Mouse (Mus musculus) forebrain, embryonic 10.5 days (tissue): ENCODE measurements around the gene Antxr2. TPM values are rescaled to one million over a fixed set of nuclear protein-coding genes. Genes with fewer than 3 reads are reported as not detected.

Experiments
- DNase-seq: peaks from one replicate; pipeline ENCODE4 v3.0.0-alpha.2; 2017; ENCODE audit warnings: low spot score; ENCODE audit errors: extremely low spot score
- H3K27ac ChIP-seq: fragments of 300-500 bp; sonication (generic); 2 replicates; pipeline ENCODE4 v1.5.1; 2016; ENCODE audit warnings: mild to moderate bottlenecking
- H3K27me3 ChIP-seq: fragments of 300-500 bp; sonication (generic); 2 replicates; pipeline ENCODE4 v1.6.1; 2016; ENCODE audit warnings: mild to moderate bottlenecking; ENCODE audit not compliant: poor library complexity, severe bottlenecking
- H3K36me3 ChIP-seq: fragments of 300-500 bp; sonication (generic); replicated peaks from 2 replicates; pipeline ENCODE4 v1.6.1; 2016; ENCODE audit warnings: mild to moderate bottlenecking, moderate library complexity
- H3K4me1 ChIP-seq: fragments of 300-500 bp; sonication (generic); 2 replicates; pipeline ENCODE4 v1.6.1; 2016
- H3K4me3 ChIP-seq: fragments of 300-500 bp; sonication (generic); 2 replicates; pipeline ENCODE4 v1.5.1; 2016; ENCODE audit warnings: mild to moderate bottlenecking, moderate library complexity
- H3K9me3 ChIP-seq: fragments of 300-500 bp; sonication (generic); 2 replicates; pipeline ENCODE4 v1.6.1; 2016; ENCODE audit warnings: mild to moderate bottlenecking, moderate library complexity
- WGBS: fragments of 180-500 bp; shearing (Covaris S2); methylation state at CpG from one replicate; pipeline ENCODE4 v1.1.7; 2016; 5-methylcytosine and 5-hydroxymethylcytosine counted together
- polyA plus RNA-seq: library from polyadenylated mRNA; unstranded; fragments of >200 nt; fragmentation: Nextera tagmentation; extraction: Ambion mirVana; gene quantifications from 2 replicates; pipeline ENCODE4 v1.2.1, GENCODE M21; 2016

The Antxr2 gene
- polyA plus RNA-seq, 1 experiment from 2014 or later, result 10.4 TPM

DNA sequence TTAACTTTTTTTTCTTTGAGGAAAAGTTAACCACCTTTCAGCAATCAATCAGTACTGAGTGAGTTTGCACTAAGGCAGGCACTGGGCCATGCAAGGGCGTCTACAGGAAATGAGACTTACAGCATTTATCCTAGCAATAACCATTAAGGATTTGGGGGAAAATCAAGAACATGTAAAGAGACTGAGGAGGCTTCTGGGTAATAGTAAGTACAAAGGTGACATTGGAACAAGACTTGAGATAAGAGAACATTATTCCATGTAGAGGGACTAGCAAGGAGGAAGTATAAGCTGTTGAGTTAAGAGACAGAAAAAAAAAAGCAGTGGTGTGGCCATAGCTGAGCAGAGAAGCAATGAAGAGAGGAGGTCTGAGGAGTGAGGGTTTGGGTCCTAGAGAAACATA lies 57.5 kb downstream of the Antxr2 start:
- DNase-seq, result no peak
- no peak overlapping the region for H3K4me3 ChIP-seq
- WGBS, result 85% methylated on average over 1 of the region's 1 CpGs
- no peaks in the 10 kb centered on the region for H3K27me3 ChIP-seq
- no peak overlapping the region for H3K27ac ChIP-seq
- peaks cover 7% of the 10 kb centered on the region; the same call in 1 of the 2 replicates for H3K36me3 ChIP-seq
- H3K9me3 ChIP-seq, result no peaks in the 10 kb centered on the region
- H3K4me1 ChIP-seq, result no peaks in the 10 kb centered on the region

DNA sequence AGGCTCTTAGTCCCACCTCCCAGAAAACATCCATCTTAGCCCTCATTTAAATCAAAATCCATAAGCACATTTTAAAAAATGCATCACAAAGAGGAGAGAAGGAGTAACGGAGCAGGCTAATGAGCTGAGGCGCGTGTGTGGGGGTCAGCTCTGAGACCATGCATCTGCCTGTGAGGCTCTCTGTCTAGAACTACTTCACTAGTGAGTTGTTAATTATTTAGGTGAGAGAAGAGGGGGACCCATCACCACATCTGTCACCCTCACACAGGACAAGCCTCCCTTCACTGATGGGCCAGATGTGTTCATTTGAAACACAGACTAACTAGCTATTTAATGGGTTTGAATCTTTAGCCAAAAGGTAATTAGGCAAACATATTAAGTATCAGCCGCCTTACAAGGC lies 58.8 kb downstream of the Antxr2 start:
- H3K27me3 ChIP-seq, result no peaks in the 10 kb centered on the region
- H3K4me3 ChIP-seq, result no peak overlapping the region
- no peak overlapping the region for H3K27ac ChIP-seq
- H3K36me3 ChIP-seq, result peaks cover 7% of the 10 kb centered on the region; the same call in 1 of the 2 replicates
- 73% methylated on average over 4 of the region's 4 CpGs for WGBS
- no peak for DNase-seq
- no peaks in the 10 kb centered on the region for H3K9me3 ChIP-seq
- H3K4me1 ChIP-seq, result no peaks in the 10 kb centered on the region

DNA sequence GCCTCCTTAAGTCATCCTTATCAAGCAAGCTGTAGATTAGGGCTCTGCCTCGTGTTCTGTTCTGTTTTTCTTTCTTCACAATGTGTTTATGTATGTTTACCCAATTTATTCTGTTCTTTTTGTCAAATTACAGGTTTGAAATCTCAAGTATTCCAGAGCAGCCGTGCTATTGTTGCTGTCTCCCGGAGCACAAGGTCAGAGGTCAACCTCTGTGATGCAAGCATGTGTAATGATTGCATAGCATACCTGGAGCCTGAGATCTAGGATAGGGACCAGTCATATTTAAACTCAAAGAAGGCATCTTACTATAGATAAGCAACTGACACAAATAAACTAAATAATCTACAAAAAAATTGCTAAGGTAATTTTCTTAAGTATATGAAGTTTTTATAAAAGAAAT lies 59.6 kb downstream of the Antxr2 start:
- WGBS, result 67% methylated on average over 3 of the region's 3 CpGs
- Histone ChIP-seq H3K27ac (no peak overlapping the region), H3K27me3 (no peaks in the 10 kb centered on the region), H3K4me3 (no peak overlapping the region), H3K36me3 (peaks cover 7% of the 10 kb centered on the region; the same call in 1 of the 2 replicates), H3K4me1 (no peaks in the 10 kb centered on the region), H3K9me3 (no peaks in the 10 kb centered on the region)
- no peak for DNase-seq

- no peaks in the 10 kb centered on the region for H3K9me3 ChIP-seq
- no peaks in the 10 kb centered on the region for H3K27me3 ChIP-seq
- H3K27ac ChIP-seq, result no peak overlapping the region
- H3K36me3 ChIP-seq, result peaks cover 7% of the 10 kb centered on the region
- 90% methylated on average over 5 of the region's 5 CpGs for WGBS
- H3K4me1 ChIP-seq, result no peaks in the 10 kb centered on the region
- no peak overlapping the region for H3K4me3 ChIP-seq
- no peak for DNase-seq
Observed at GRCm38 (mm10) chr5:97967044-97967443, 63.8 kb downstream of the Antxr2 start.

DNA sequence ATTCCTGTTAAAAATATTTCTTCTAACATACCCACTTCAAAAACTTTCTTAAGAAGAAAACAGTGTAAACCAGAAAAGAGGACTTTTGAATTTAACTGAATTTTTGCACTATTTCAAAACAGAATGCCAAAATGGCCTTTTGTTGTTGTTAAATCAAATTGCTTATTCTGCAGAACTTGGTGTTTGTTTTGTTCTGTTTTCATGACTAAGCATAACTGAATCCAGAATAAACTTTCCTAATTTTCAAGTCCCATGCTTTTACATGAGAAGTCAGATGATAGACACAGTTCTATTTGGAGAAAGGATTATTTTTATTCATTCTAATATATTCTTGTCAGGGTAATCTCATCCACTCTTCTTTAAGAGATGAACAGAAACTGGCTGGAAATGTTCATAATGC lies 64.7 kb downstream of the Antxr2 start:
- H3K27me3 ChIP-seq, result no peaks in the 10 kb centered on the region
- no peak overlapping the region for H3K4me3 ChIP-seq
- no peaks in the 10 kb centered on the region for H3K4me1 ChIP-seq
- no peak overlapping the region for H3K27ac ChIP-seq
- H3K9me3 ChIP-seq, result no peaks in the 10 kb centered on the region
- H3K36me3 ChIP-seq, result peaks cover 7% of the 10 kb centered on the region
- no peak for DNase-seq

- no peak for DNase-seq
- WGBS, result 77% methylated on average over 2 of the region's 2 CpGs
- H3K9me3 ChIP-seq, result no peaks in the 10 kb centered on the region
Observed at GRCm38 (mm10) chr5:97964444-97964843, 66.4 kb downstream of the Antxr2 start.

DNA sequence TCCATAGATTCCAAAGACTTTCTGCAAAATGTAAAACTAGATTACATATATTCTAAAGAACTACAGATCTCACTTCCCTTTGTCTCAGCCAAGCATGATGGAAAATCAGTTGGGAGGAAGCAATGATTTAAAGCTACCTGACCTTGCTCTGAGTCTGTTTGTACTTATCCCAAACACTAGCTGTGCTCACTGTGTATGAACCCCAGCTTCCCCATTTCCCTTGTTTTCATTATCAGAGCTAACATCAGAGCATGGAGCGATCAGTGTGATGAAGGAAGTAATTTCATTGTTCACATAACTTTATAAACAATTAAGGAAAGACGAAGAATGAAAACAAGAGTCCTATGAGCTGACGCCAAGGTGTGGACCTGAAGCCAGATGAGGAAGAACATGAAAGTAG lies 68.3 kb downstream of the Antxr2 start:
- peaks cover 33% of the 10 kb centered on the region for H3K36me3 ChIP-seq
- DNase-seq, result no peak
- H3K27ac ChIP-seq, result no peak overlapping the region
- H3K9me3 ChIP-seq, result no peaks in the 10 kb centered on the region
- WGBS, result 94% methylated on average over 3 of the region's 3 CpGs
- no peaks in the 10 kb centered on the region for H3K4me1 ChIP-seq
- no peaks in the 10 kb centered on the region for H3K27me3 ChIP-seq
- H3K4me3 ChIP-seq, result no peak overlapping the region

More at GRCm38 (mm10) chr5:97964444-97964843, 66.4 kb downstream of the Antxr2 start:
- Histone ChIP-seq H3K27ac (no peak overlapping the region), H3K27me3 (no peaks in the 10 kb centered on the region), H3K4me3 (no peak overlapping the region), H3K4me1 (no peaks in the 10 kb centered on the region), H3K36me3 (peaks cover 19% of the 10 kb centered on the region)

DNA sequence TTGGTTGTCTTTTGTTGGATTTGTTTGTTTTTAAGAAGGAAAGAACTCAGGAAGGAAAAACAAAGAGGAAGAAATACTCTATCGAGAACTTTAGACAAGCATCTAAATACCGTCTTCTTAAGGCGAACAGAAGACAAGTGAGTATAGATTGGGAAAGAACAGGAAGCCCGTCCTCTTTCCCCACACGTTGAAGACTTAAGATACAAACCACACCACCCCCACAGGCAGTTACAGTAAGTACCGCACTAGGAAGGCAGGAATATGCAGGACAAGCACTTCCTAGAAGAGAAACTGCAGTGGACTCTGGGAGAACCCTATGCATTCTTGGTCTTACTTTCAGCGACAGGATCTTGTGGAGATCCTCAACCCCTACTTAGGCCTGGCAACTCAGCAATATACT lies 69.1 kb downstream of the Antxr2 start:
- 86% methylated on average over 7 of the region's 7 CpGs for WGBS
- Histone ChIP-seq H3K27me3 (no peaks in the 10 kb centered on the region), H3K4me1 (no peaks in the 10 kb centered on the region), H3K4me3 (no peak overlapping the region), H3K27ac (no peak overlapping the region), H3K9me3 (no peaks in the 10 kb centered on the region), H3K36me3 (peaks cover 35% of the 10 kb centered on the region)
- no peak for DNase-seq

- no peak for DNase-seq
- WGBS, result 75% methylated on average over 2 of the region's 2 CpGs
- H3K9me3 ChIP-seq, result no peaks in the 10 kb centered on the region
- H3K4me3 ChIP-seq, result no peak overlapping the region
- no peaks in the 10 kb centered on the region for H3K27me3 ChIP-seq
- peaks cover 35% of the 10 kb centered on the region for H3K36me3 ChIP-seq
- no peak overlapping the region for H3K27ac ChIP-seq
- H3K4me1 ChIP-seq, result no peaks in the 10 kb centered on the region
Observed at GRCm38 (mm10) chr5:97959651-97960050, 71.2 kb downstream of the Antxr2 start.

- no peaks in the 10 kb centered on the region for H3K4me1 ChIP-seq
- H3K9me3 ChIP-seq, result no peaks in the 10 kb centered on the region
- DNase-seq, result no peak
- H3K27me3 ChIP-seq, result no peaks in the 10 kb centered on the region
- WGBS, result 87% methylated on average over 3 of the region's 3 CpGs
- H3K27ac ChIP-seq, result no peak overlapping the region
- no peak overlapping the region for H3K4me3 ChIP-seq
- peaks cover 35% of the 10 kb centered on the region for H3K36me3 ChIP-seq
Observed at GRCm38 (mm10) chr5:97959010-97959409, 71.8 kb downstream of the Antxr2 start.

DNA sequence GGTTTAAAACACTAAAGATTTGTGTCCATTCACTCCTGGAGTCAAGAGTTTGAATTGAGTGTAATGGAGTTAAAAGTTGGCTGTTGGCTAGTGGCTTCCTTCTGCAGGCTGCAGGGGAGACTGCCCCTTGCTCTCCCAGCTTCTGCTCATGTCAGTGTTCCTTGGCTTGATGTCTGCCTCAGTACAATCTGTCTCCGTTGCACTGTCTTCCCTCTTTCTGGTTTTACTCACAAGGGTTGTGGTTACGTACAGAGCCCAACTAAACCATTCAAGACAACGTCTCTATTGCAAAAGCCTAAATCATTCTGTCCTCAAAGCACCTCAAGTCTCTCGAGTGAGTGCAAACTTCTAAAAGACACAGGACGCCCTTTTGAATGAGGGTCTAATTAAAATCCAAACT lies 73.3 kb downstream of the Antxr2 start:
- H3K36me3 ChIP-seq, result peaks cover 28% of the 10 kb centered on the region
- no peaks in the 10 kb centered on the region for H3K9me3 ChIP-seq
- WGBS, result 90% methylated on average over 5 of the region's 5 CpGs
- H3K4me1 ChIP-seq, result no peaks in the 10 kb centered on the region
- H3K27me3 ChIP-seq, result no peaks in the 10 kb centered on the region
- H3K4me3 ChIP-seq, result no peak overlapping the region
- DNase-seq, result no peak
- H3K27ac ChIP-seq, result no peak overlapping the region

DNA sequence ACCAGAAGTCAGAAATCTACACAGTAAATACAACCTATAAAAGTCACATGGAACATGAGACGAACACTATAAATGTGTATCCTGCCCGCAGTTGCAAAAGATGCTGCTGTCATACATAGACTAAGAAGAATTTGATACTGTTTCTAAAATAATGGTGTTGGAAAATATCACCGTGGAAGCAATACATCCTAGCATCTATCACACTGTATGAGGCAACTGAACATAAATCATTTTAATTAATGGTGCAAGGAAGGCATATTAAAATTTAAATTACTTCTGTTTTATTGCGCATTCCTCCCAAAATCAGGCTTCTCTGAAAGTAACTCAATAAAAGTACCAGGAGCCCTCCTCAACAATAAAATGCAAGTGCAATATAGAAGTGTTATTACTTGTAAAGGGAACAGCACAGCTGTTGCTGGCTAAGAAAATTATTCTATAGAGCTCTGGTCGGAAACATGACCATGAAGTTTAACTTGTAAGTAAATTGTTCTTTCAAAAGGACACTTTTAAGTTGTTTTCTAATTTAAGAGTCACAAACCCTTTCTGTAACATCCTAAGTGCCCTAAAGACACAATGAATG lies 76.6 kb downstream of the Antxr2 start:
- H3K9me3 ChIP-seq, result no peaks in the 10 kb centered on the region
- no peak overlapping the region for H3K27ac ChIP-seq
- no peak for DNase-seq
- H3K36me3 ChIP-seq, result peaks cover 16% of the 10 kb centered on the region; the same call in 1 of the 2 replicates
- no peaks in the 10 kb centered on the region for H3K4me1 ChIP-seq
- 94% methylated on average over 5 of the region's 5 CpGs for WGBS
- H3K4me3 ChIP-seq, result no peak overlapping the region
- H3K27me3 ChIP-seq, result no peaks in the 10 kb centered on the region

DNA sequence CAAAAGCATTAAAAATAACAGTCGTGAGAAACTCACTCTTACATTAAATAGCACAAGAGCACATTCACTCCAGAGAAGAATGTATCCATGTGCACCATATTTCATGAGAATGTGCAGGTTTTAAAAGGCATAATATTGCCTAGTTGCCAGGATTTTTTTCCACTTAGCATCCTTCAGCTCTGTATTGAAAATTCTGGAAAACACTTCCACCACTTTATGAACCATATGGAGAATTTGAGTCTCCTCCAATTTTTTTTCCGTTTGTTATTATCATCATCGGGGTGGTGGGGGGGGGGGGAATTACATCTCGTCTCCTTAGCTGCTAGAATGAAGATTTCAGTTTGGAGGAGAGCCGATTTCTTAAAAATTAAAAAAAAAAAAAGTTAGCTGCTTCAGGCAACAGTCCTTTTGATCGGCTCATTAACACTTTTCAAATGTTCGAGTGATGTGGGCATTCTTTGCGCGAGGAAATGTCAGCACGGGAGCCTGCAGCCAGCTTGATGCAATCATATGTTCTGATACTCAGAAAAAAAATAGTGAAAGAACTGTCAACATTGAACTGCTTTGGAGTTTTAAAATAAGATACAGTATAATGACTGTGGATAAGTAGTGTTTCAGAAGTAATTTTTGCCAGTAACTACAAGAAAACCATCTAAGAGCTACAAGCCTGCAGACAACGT lies 77.5 kb downstream of the Antxr2 start:
- Histone ChIP-seq H3K9me3 (no peaks in the 10 kb centered on the region), H3K36me3 (peaks cover 11% of the 10 kb centered on the region; the same call in 1 of the 2 replicates), H3K4me3 (no peak overlapping the region), H3K27me3 (no peaks in the 10 kb centered on the region), H3K27ac (no peak overlapping the region), H3K4me1 (no peaks in the 10 kb centered on the region)
- no peak for DNase-seq
- WGBS, result 88% methylated on average over 11 of the region's 11 CpGs
